Mouse (Mus musculus) MEL-GATA-1-ER (cell line): ENCODE results near the gene Gm49711.
A peak's percentile ranks its signal among the peaks of the same experiment; 100 is the strongest.

Source experiments
- DNase-seq: peaks from one replicate; pipeline ENCODE4 v3.0.0-alpha.2; 2012; ENCODE audit warnings: low read depth; ENCODE audit errors: extremely low read depth

The Gm49711 gene

DNA sequence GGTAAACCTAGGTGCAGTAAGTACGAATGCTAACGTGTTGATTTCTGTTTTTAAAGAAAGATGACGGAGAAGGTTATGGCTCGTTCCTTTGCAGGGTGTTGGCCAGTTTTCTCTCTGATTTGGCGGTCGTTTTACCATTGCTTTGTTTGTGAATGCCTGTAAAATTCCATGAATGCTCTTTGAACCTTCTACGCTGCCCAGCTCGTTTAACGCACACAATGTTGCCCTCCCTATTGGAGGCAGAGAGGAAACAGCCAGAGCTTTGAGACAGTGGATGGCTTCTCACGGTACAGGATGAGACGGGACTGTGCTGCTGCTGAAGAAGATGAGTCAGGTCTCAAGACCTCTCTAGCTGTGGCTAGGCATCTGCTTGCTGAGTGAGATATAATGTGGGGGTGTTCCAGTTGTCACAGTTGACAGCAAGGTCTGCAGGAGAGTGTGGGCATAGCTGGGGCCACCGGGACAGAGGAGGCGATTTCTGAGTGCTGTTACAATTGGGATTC is 60.9 kb downstream of the Gm49711 start:
- no peak for DNase-seq

DNA sequence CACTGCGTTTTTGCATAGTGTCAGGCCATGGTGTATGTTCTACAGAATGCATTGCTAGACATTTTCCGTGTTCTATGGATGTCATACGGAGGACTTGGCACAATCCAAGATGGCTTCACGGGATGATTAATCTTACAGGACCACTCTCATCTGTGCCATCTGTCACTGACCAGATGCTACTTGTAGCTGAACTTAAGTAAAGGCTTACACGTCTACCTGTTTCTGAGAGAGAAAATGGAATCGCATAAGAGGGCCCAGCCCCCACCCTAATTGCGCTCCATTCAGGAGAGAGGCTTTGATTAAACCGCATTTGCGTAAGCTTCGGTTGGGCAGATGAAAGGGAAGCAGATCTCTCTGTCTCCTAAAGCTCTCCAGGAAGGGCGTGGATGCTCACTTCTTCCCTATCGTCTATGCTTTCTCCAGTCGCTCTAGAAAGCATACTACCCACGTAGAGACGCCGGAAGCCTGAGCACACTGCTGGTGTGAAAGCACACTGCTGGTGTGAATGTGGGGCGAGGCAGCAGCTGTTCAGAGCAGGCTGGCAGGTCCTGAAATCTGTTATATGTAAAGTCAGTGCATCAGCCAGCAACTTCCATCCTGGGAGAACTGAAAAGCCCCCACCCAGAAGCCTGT is 62.9 kb downstream of the Gm49711 start:
- DNase-seq = no peak

DNA sequence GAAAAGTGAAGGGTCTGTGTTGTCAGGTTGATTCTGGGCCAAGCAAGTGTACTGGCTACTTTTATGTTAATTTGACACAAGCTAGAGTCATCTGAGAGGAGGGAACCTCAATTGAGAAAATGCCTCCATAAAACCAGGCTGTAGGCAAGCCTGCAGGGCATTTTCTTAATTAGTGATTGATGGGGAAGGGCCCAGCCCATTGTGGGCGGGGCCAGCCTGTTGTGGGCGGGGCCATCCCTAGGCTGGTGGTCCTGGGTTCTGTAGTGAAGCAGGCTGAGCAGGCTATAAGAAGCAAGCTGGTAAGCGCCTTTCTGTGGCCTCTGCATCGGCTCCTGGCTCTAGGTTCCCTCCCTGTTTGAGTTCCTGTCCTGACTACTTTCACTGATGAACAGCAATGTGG is 69.1 kb downstream of the Gm49711 start:
- no peak for DNase-seq

DNA sequence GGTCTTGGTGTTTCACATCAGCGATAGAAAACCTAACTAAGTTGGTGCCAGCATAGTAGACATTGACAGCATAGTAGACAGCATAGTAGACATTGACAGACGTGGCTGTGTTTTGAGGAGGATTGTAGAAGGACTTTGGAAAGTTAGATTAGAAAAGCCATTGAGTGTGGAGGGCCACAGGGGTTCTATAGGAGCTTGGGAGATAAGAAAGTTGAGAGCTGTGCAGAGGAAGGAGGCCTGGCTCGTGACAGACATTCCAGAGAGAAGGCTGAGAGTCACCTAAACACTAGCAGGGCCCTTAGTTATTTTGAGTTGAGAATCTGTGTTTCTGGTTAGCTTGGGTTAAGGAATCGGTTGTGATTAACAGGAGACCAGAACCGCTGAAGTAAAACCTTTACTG is 69.5 kb downstream of the Gm49711 start:
- no peak for DNase-seq

DNA sequence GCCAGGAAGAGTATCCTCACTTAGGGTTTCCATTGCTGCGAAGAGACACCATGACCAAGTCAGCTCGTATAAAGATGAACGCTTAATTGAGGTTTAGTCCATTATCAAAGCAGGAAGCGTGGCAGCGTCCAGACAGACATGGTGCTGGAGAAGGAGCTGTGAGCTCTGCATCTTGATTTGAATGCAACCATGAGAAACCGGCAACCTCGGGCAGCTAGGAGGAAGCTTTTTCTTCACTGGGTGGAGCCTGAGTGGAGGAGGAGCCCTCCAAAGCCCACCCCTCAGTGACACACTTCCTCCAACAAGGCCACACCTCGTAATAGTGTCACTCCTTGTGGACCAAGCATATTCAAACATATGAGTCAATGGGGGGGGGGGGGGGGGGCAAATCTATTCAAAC is 71.7 kb downstream of the Gm49711 start:
- DNase-seq = peak; percentile 14

DNA sequence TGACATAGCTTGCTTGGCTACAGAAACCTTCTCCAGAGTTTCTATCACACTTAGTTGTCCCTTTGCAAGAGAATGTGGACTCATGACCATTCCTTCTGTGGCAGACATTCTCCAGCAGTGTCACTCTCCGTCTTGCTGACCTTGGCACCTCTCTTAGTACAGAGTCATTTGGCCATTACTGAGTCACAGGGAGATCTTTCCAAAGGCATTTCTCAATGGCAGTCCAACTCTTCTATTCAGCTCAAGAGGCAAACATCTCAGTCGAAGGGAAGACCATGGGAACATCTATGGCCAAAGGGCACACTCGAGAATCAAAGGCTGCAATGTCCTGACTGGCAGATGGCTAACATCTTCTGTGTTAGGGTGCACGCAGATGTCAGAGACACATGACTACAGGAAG is 74.4 kb downstream of the Gm49711 start:
- DNase-seq = no peak

DNA sequence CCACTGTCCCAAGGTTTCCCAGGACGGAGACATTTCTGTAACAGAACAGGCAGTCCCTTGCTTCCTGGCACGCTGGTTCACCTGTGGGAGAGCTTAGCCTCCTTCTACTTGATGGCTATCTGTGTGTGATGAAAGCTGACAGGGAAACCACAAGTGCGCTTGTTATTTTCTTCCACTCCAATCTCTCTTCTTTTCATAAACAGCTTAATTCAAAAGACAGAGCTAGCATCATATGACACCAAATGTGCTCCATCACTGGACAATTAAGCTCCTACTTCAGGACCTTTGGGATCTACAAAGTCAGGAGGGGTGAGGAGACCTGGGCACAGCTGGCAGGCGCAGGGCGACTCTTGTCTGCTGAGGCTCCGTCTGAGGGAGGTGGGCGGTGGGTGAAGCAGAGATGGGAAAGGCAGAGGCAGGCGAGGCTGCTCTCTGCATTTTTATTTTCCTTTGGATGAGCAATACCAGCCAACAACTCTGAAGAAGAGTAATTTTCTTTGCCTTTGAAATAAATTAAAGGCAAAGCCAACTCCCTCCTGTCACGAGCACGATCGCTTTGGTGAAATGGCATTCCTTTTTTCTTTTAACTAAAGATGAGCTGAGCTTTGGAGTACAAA is 76.1 kb downstream of the Gm49711 start:
- no peak for DNase-seq

DNA sequence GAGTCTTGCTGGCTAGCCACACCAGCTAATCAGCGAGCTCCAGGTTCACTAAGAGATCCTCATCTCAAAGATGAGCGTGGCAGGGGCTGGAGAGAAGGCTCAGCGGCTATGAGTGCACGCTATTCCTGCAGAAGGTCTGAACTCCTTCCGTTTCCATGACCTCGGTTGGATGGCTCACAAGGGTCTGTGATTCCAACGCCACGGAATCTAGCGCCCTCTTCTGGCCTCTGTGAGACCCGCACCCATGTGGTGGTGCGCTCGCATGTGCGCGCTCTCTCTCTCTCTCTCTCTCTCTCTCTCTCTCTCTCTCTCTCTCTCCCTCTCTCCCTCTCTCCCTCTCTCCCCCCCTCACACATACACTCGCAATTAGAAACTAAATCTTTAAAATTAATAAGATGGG is 78.2 kb downstream of the Gm49711 start:
- no peak for DNase-seq

DNA sequence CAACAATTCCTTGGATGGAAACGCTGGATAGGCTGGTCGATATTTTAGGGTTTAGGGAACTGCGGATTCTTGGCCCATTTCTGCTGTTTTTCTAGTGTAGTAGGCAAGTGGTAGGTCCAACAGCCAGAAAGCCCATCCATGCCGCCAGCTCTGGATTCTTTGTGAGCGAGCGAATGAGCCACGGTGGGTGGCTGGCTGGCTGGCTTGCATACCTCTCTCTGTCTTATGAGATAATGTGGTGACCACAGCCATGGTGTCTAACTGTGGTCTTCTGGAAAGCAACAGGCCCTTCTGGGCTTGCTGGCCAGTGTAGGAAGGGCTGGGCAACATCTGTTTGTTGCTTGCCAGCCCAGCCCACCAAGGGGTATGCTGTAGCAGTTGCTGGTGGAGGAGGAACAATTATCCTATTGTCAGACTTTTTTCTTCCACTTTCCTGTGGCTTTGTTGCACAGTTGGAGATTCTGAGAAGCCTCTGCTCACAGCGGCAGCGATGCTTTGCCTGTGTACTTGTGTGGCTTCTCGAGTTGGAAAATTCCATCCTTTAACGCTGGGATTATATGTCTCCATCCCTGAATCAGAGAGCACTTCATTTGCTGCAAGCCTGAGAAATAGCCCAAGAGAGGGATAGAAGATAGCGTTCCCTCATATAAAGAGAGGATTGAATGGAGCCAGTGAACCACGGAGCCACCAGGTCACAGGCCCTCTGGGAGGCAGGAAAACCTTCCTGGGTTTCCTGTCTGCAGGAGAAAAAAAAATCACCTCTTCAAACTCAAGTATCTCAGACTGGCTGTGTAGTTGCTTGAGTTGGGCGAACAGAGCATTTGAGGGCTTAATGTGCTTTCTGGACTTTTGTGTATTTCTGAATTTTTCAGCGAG is 81.5 kb downstream of the Gm49711 start:
- no peak for DNase-seq

DNA sequence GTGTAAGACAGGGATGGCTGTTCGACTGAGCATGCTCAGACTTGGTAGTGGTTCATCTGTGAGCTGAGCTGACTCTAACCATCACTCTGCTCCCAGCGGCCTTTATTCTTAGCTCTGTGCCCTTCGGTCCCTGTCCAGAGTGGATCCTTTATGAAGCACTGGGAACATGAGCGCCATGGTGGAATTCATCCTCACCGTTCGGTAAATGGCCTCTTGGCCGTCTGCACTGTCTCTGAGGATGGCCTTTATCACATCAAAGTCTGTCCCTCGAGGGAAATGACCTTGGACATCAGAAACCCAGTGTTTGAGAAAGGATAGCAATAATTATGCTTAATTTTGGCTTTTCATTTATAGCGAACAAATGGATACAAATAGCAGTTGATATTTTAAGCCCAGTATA is 82.2 kb downstream of the Gm49711 start:
- no peak for DNase-seq

DNA sequence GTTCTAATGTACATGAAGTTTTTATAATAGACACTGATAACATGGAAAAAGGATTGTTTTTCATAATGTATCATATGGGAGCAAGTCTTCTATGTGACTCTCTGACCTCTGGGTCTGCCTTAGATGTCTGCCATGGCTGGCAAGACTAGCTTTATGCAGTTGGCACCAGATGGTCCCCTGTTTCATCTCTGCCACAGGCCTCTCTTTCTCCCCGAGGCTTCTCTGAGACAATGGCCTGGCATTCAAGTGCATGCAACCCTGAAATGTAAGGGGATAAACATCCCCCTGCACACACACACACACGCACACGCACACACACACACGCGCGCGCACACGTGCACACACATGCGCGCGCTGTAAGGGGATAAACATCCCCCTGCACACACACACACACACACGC is 82.9 kb downstream of the Gm49711 start:
- no peak for DNase-seq

DNA sequence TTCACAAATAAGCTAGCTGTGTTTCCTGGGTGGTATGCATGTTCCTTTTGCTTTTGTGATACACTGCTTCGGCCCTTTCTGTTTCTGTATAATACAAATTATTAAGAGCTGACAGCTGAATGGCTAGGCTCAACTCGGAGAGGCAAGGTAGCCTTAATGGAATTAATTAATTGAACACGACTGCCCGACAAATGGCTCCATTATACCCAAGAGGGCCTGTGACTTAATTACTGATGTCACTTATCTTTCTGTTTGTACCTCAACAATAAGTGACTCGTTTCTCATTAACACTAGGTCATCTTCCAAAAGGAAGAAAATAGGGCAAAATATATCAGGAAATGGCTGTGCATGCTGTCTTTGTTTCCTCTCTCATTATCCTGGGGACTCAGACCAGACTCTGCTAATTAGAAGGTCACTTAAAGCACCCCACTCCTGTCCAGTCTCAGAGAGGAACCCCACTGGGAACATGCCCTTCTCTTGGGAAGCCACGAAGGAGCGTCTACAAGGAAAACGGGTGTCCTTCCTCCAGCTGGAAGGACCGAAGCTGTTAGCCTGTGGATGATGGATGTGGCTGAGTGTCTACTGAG is 84.4 kb downstream of the Gm49711 start:
- no peak for DNase-seq

DNA sequence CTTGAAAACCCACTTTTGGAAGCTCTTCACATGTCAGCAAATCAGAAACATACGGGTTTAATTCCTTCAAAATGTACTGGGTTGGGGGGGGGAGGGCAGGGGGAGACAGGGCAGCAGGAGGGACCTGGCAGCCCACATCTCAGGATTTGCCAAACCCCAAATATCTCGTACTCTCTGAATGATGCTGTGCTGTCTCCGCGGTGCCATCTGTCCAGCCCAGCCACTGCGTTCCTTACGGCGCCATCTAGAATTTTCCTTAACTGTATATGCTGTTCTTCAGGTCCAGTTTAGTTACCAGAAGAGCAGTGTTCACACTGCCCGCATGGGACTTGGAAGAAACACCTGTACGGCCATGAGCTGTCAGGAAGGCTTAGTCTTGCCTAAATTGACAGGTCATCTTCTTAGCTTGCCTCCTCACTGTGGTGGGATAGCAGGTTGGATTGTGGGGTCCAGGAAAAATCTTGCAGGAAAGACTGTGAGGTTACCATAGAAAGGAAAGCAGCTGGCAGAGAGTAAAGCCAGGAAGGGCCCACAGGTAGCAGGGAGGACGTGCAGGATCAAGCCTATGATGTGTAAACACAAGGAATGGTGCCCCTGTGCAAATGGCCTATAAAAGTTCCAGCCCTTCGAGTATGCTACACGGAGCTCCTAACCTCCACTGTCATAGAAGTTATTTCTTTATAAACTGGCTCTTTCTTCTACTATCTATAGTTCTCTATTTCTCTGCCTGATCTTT is 89.7 kb downstream of the Gm49711 start:
- no peak for DNase-seq

DNA sequence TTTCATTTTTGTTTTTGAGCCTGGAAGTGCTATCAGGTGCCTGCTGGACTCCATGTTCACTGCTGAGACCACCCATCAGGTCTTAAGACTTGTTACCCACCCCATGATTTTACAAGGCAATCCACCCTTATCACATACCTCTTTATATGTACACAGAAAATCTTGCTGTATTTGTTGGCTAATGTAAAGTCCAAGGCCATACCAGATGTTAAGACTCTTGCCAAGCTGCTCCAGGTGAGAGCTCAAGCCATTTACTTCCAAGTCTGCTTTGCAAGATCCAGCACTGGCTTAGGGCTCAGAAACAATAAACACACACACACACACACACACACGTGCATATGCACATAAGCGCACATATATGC is 90.2 kb downstream of the Gm49711 start:
- DNase-seq = no peak

DNA sequence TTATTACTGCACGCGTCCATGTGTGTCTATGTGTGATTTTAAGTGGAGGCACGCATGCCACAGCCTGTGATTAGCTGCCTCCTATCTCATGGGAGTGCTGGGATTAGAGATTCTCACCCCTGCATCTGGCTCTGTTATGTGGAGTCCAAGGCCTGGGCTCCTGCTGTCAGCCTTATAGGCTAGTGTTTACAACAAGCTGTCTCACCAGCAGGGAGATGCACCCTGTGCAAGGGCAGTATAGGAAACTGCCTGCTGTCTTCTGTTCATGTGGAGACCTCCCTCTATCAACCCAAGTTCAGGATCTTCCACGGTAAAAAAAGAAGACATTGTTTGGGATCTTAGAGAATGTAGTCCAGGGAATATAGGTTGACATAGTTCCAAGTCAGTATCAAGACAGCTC is 92.9 kb downstream of the Gm49711 start:
- DNase-seq = no peak

DNA sequence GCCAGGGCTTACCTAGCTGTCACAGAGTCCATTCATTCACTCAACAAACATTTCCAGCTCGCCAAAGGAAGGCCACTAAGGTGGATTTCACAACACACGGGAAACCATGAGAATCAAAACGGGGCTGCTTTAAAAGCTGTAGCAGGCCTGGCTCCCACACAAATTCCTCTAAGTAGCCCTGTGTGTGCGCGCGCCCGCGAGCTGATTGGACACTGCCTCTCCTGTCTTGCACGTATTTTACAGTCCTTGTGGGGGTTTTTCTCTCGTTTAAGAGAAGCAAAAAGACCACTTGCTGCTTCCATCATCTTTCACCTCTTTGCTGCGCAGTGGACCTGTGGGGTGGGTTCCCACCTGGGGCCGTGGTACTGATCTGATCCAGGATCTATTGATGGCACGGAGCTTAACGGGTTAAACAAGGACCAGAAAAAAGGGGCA is 99.9 kb downstream of the Gm49711 start:
- DNase-seq = no peak

DNA sequence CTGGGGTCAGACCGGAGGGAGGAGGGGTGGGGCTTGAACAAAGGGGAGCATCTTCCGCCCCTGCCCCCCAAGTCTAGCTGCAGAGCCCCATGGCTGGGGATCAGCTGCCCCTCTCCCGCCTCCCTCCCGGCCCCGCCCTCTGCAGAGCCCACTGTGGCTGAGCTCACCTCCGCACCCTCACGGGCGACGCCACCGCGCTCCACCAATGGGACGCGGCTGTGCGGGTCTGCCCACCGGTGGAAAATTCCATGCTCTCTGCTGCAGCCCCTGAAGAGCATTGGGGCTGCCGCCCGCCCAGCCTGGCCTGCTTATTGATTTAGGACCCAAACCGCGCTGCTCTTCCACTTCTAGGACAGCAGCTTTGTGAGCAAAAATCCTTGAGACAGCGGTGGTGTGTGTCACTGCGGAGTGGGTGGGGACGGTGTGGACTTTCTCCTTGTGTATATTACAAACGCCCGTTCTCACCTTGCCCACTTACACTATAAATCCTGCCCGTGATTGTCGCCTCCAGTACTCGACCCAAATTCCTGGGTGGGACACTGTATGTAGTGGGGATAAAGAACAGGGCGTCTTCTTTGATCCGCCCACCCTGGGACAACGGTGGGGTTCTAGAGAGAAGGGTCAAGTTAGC is 100.5 kb downstream of the Gm49711 start:
- no peak for DNase-seq

DNA sequence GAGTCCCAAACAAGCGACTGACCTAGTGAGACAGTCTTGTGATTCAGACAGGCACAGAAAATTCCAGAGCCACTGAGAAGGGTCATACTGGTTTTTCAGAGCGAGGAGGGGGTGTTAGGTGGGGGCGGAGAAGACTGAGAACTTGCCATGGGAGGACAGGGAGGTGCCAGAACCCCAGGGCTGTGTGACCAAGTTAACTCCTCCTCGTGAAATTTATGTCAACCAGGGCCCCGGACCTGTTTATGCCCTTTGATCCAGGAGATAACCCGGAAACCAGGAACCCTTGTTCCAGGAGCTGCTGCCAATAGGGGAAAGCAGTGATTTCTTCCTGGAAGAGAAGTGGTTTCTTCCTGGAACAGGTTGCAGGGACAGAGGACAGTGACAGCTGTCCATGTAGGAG is 101.0 kb downstream of the Gm49711 start:
- DNase-seq = no peak

DNA sequence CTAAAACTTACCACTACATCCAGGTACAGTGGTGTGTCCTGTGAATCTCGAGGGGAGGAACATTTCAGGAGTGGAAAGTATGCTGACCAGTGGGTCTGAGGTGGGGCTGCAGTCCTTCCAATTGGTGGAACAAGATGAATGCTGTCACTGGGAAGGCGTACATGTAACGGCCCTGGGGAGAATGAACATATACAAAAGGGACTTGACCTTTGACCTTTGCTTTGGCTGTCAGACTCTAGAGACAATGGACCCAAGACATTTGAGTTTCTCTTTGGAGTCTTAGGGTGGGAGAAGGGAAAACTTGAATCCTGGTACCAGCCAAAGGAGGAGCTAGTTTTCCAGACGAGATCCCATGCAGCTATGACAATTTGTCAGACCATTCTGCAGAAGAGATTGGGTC is 104.2 kb downstream of the Gm49711 start:
- no peak for DNase-seq

DNA sequence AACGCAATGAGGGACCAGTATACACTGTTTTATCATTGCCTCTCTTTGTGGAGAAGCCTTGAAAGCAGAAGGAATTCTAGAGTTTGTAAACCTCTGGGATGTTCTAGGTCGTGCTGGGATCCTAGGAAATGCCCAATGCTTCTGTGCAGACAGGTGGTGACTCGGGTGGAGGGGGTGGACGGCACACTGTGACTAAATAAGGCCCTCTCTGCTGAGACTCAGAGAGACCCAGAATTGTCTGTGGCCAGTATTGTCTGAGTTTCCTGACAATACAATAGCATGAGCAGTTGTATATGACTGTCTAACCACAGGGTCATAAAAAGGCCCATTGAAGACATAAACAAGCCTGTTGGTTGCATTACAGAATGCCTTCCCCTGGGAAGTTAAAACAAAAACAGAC is 105.4 kb downstream of the Gm49711 start:
- no peak for DNase-seq

DNA sequence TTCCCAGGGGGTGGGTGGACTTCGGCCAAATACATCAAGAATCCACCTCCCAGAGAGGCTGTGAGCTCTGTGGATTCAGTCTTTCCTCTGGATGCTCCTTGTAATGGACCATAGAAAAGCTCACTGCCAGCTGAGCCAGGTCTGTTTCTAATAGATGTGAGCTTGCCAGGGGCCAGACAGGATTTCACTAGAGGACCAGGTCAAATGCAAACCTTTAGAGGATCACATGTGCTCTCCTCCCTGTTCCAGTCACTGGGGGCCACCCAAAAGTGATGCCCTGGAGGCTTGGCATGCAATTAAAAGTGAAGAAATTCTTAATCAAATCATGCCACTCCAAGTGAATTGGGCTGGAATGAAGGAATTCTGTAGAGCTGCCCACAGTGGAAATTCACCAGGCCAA is 117.9 kb downstream of the Gm49711 start:
- DNase-seq = no peak
